Mouse (Mus musculus): ENCODE measurements around the gene Gins2. TPM values are rescaled to one million over a fixed set of nuclear protein-coding genes. Genes with fewer than 3 reads are reported as not detected.
A peak's percentile ranks its signal among the peaks of the same experiment; 100 is the strongest.

Gins2 gene
- total and polyA plus RNA-seq, 3 experiments: 39.6 to 150 (median 49.3) TPM

- Histone ChIP-seq H3K27me3 (ENCODE audit: control insufficient read depth in 1 of 2, insufficient read depth in 2 of 2, low read length in 2 of 2) (no peaks in the 10 kb centered on the region), H3K9ac (ENCODE audit: control insufficient read depth, low read depth, low read length, poor library complexity, severe bottlenecking) (no peak overlapping the region), H3K36me3 (ENCODE audit: control insufficient read depth in 1 of 2, insufficient read depth in 2 of 2, low read length in 2 of 2) (peaks cover 0 to 15% of the 10 kb centered on the region in 2 experiments; a peak in 2 of 4 replicates), H3K4me3 (ENCODE audit: control insufficient read depth in 1 of 2, insufficient read depth in 1 of 2, low read depth in 2 of 2, low read length in 2 of 2) (no peak overlapping the region), H3K9me3 (replicated peaks; ENCODE audit: insufficient read depth, low read length) (no peaks in the 10 kb centered on the region), H3K4me1 (ENCODE audit: control insufficient read depth in 1 of 2, insufficient read depth in 2 of 2, low read length in 2 of 2) (no peaks in the 10 kb centered on the region), H3K27ac (ENCODE audit: control insufficient read depth, low read depth, low read length) (no peak overlapping the region), H3K79me2 (ENCODE audit: control insufficient read depth, insufficient read depth, low read length, poor library complexity) (no peaks in the 10 kb centered on the region)
- no peak for TF ChIP-seq E2F4 (IDR thresholded peaks at IDR 0.05; ENCODE audit: borderline replicate concordance, low read depth, low read length)
- TF ChIP-seq MAX (IDR thresholded peaks at IDR 0.05; ENCODE audit: low read length): no peak
- no peak for TF ChIP-seq USF1 (IDR thresholded peaks at IDR 0.05; ENCODE audit: low read depth, low read length)
- no peak for TF ChIP-seq ZC3H11A (IDR thresholded peaks at IDR 0.05; ENCODE audit: low read depth, low read length)
- TF ChIP-seq GABPA (IDR thresholded peaks at IDR 0.05; ENCODE audit: low read depth, low read length): no peak
- no peak for TF ChIP-seq JUND (IDR thresholded peaks at IDR 0.05; ENCODE audit: low read depth, low read length)
- TF ChIP-seq POLR2A (IDR thresholded peaks at IDR 0.05; ENCODE audit: control insufficient read depth in 1 of 2, insufficient read depth in 1 of 2, low read depth in 1 of 2, low read length in 2 of 2, poor library complexity in 1 of 2): no peak
- TF ChIP-seq NELFE (IDR thresholded peaks at IDR 0.05; ENCODE audit: low read depth, low read length): no peak
- no peak for TF ChIP-seq HCFC1 (IDR thresholded peaks at IDR 0.05; ENCODE audit: low read depth, low read length)
- no peak for TF ChIP-seq TBP (IDR thresholded peaks at IDR 0.05; ENCODE audit: low read depth, low read length)
- TF ChIP-seq MAZ (IDR thresholded peaks at IDR 0.05; ENCODE audit: low read depth, low read length): no peak
- no peak for TF ChIP-seq CTCF (IDR thresholded peaks at IDR 0.05 in 2 of 3, conservative IDR thresholded peaks at IDR 0.05 in 1 of 3; ENCODE audit: control insufficient read depth in 1 of 3, insufficient read depth in 1 of 3, low read depth in 2 of 3, low read length in 3 of 3, poor library complexity in 1 of 3, severe bottlenecking in 1 of 3)
- TF ChIP-seq NRF1 (IDR thresholded peaks at IDR 0.05; ENCODE audit: insufficient read depth, low read depth, low read length, poor library complexity, severe bottlenecking): no peak
- no peak for TF ChIP-seq MYC (IDR thresholded peaks at IDR 0.05; ENCODE audit: low read depth, low read length)
- TF ChIP-seq MYB (IDR thresholded peaks at IDR 0.05; ENCODE audit: low read depth, low read length): no peak
- TF ChIP-seq MXI1 (IDR thresholded peaks at IDR 0.05; ENCODE audit: low read depth, low read length): no peak
- TF ChIP-seq ZMIZ1 (IDR thresholded peaks at IDR 0.05; ENCODE audit: low read depth, low read length): no peak
- no peak for DNase-seq (ENCODE audit: low read depth, low spot score)
These were observed 11.3 kb downstream of the Gins2 start for GRCm38 (mm10) chr8:120577821-120578220.

DNA sequence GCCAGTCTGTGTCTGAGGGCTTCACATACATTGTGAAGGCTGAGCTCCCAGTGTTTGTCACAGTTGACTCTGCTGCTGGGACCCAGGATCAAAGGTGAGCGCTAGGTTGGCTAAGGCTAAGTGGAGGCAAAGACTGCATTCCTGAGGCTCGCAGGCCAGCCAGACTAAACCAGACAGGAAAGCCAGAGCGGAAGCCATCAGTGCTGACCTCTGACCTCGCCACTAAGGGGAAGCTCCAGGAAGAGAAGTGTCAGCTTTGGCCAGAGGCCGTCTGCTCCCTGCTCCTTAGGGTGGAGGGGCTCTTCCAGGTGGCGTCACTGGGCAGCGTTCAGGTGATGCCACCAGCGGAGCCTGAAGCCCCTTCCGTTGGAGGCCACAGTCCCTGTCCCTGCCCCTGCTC, 13.3 kb downstream of the Gins2 start:
- H3K4me1 ChIP-seq (ENCODE audit: control insufficient read depth in 1 of 2, insufficient read depth in 2 of 2, low read length in 2 of 2): no peaks in the 10 kb centered on the region
- no peak for DNase-seq (ENCODE audit: low read depth, low spot score)
- TF ChIP-seq POLR2A (IDR thresholded peaks at IDR 0.05; ENCODE audit: control insufficient read depth in 1 of 2, insufficient read depth in 1 of 2, low read depth in 1 of 2, low read length in 2 of 2, poor library complexity in 1 of 2) (0 out of 4 replicates have a peak, but pooled peaks of 1 of the 2 experiments have one; percentile 25), EP300 (IDR thresholded peaks at IDR 0.05; ENCODE audit: low read depth in 1 of 2, low read length in 2 of 2) (no peak)

More for the DNA sequence above, 13.3 kb downstream of the Gins2 start:
- Histone ChIP-seq H3K27ac (ENCODE audit: control insufficient read depth, low read depth, low read length) (no peak overlapping the region), H3K27me3 (ENCODE audit: control insufficient read depth in 1 of 2, insufficient read depth in 2 of 2, low read length in 2 of 2) (no peaks in the 10 kb centered on the region), H3K79me2 (ENCODE audit: control insufficient read depth, insufficient read depth, low read length, poor library complexity) (no peaks in the 10 kb centered on the region), H3K36me3 (ENCODE audit: control insufficient read depth in 1 of 2, insufficient read depth in 2 of 2, low read length in 2 of 2) (peaks cover 0 to 23% of the 10 kb centered on the region in 2 experiments; a peak in 2 of 4 replicates), H3K9me3 (replicated peaks; ENCODE audit: insufficient read depth, low read length) (no peaks in the 10 kb centered on the region), H3K9ac (ENCODE audit: control insufficient read depth, low read depth, low read length, poor library complexity, severe bottlenecking) (no peak overlapping the region), H3K4me3 (ENCODE audit: control insufficient read depth in 1 of 2, insufficient read depth in 1 of 2, low read depth in 2 of 2, low read length in 2 of 2) (no peak overlapping the region)
